Mouse (Mus musculus): ENCODE measurements at regions not wholly inside any gene's neighbourhood (a gene's known extent, or its start where the extent isn't known, plus 50 kb on each side); places are given as distances from the start of the nearest gene placed in this dataset.

- WGBS = 74% methylated on average over 4 of the region's 4 CpGs
- Histone ChIP-seq H3K27ac (ENCODE audit: insufficient read depth, low read depth, low read length) (no peak overlapping the region), H3K4me3 (ENCODE audit: low read depth, low read length) (no peak overlapping the region), H3K4me1 (ENCODE audit: control insufficient read depth, insufficient read depth, insufficient read length, low read length) (no peaks in the 10 kb centered on the region), H3K36me3 (ENCODE audit: control insufficient read depth, insufficient read depth, low read length) (no peaks in the 10 kb centered on the region), H3K27me3 (ENCODE audit: control insufficient read depth, insufficient read depth, low read length) (no peaks in the 10 kb centered on the region)
- no peak for TF ChIP-seq POLR2A (IDR thresholded peaks at IDR 0.05; ENCODE audit: low read depth, low read length)
- no peak for TF ChIP-seq CTCF (IDR thresholded peaks at IDR 0.05; ENCODE audit: extremely low read depth, insufficient read length, insufficient replicate concordance, low read depth, low read length)
These were observed 302.1 kb downstream of the Galc start for GRCm38 (mm10) chr12:97957201-97957600.

- WGBS = 60% methylated on average over 3 of the region's 3 CpGs
- Histone ChIP-seq H3K4me1 (ENCODE audit: control insufficient read depth, insufficient read depth, insufficient read length, low read length) (no peaks in the 10 kb centered on the region), H3K36me3 (ENCODE audit: control insufficient read depth, insufficient read depth, low read length) (no peaks in the 10 kb centered on the region), H3K27ac (ENCODE audit: insufficient read depth, low read depth, low read length) (no peak overlapping the region), H3K27me3 (ENCODE audit: control insufficient read depth, insufficient read depth, low read length) (no peaks in the 10 kb centered on the region), H3K4me3 (ENCODE audit: low read depth, low read length) (no peak overlapping the region)
- no peak for TF ChIP-seq POLR2A (IDR thresholded peaks at IDR 0.05; ENCODE audit: low read depth, low read length)
- no peak for TF ChIP-seq CTCF (IDR thresholded peaks at IDR 0.05; ENCODE audit: extremely low read depth, insufficient read length, insufficient replicate concordance, low read depth, low read length)
These were observed 305.9 kb downstream of the Galc start for GRCm38 (mm10) chr12:97953336-97953735.

GRCm38 (mm10) chr12:97952204-97952603 lies 307.1 kb downstream of the Galc start:
- WGBS = 68% methylated on average over 8 of the region's 8 CpGs
- H3K4me1 ChIP-seq (ENCODE audit: control insufficient read depth, insufficient read depth, insufficient read length, low read length) = no peaks in the 10 kb centered on the region
- H3K4me3 ChIP-seq (ENCODE audit: low read depth, low read length) = no peak overlapping the region
- no peaks in the 10 kb centered on the region for H3K36me3 ChIP-seq (ENCODE audit: control insufficient read depth, insufficient read depth, low read length)
- H3K27ac ChIP-seq (ENCODE audit: insufficient read depth, low read depth, low read length) = no peak overlapping the region
- no peaks in the 10 kb centered on the region for H3K27me3 ChIP-seq (ENCODE audit: control insufficient read depth, insufficient read depth, low read length)
- no peak for TF ChIP-seq POLR2A (IDR thresholded peaks at IDR 0.05; ENCODE audit: low read depth, low read length)

- WGBS = 81% methylated on average over 3 of the region's 3 CpGs
- Histone ChIP-seq H3K27me3 (ENCODE audit: control insufficient read depth, insufficient read depth, low read length) (no peaks in the 10 kb centered on the region), H3K4me1 (ENCODE audit: control insufficient read depth, insufficient read depth, insufficient read length, low read length) (no peaks in the 10 kb centered on the region), H3K27ac (ENCODE audit: insufficient read depth, low read depth, low read length) (no peak overlapping the region), H3K36me3 (ENCODE audit: control insufficient read depth, insufficient read depth, low read length) (no peaks in the 10 kb centered on the region), H3K4me3 (ENCODE audit: low read depth, low read length) (no peak overlapping the region)
- TF ChIP-seq POLR2A (IDR thresholded peaks at IDR 0.05; ENCODE audit: low read depth, low read length) (no peak), CTCF (IDR thresholded peaks at IDR 0.05; ENCODE audit: extremely low read depth, insufficient read length, insufficient replicate concordance, low read depth, low read length) (no peak)
These were observed 309.2 kb downstream of the Galc start for GRCm38 (mm10) chr12:97950072-97950471.

- Histone ChIP-seq H3K4me3 (ENCODE audit: low read depth, low read length) (no peak overlapping the region), H3K36me3 (ENCODE audit: control insufficient read depth, insufficient read depth, low read length) (no peaks in the 10 kb centered on the region), H3K27ac (ENCODE audit: insufficient read depth, low read depth, low read length) (no peak overlapping the region), H3K4me1 (ENCODE audit: control insufficient read depth, insufficient read depth, insufficient read length, low read length) (no peaks in the 10 kb centered on the region), H3K27me3 (ENCODE audit: control insufficient read depth, insufficient read depth, low read length) (no peaks in the 10 kb centered on the region)
- TF ChIP-seq CTCF (IDR thresholded peaks at IDR 0.05; ENCODE audit: extremely low read depth, insufficient read length, insufficient replicate concordance, low read depth, low read length) = no peak
- no peak for TF ChIP-seq POLR2A (IDR thresholded peaks at IDR 0.05; ENCODE audit: low read depth, low read length)
- 67% methylated on average over 8 of the region's 8 CpGs for WGBS
These were observed 311.8 kb downstream of the Galc start for GRCm38 (mm10) chr12:97947421-97947820.

- Histone ChIP-seq H3K4me3 (ENCODE audit: low read depth, low read length) (no peak overlapping the region), H3K27ac (ENCODE audit: insufficient read depth, low read depth, low read length) (no peak overlapping the region), H3K4me1 (ENCODE audit: control insufficient read depth, insufficient read depth, insufficient read length, low read length) (no peaks in the 10 kb centered on the region), H3K36me3 (ENCODE audit: control insufficient read depth, insufficient read depth, low read length) (no peaks in the 10 kb centered on the region), H3K27me3 (ENCODE audit: control insufficient read depth, insufficient read depth, low read length) (no peaks in the 10 kb centered on the region)
- TF ChIP-seq POLR2A (IDR thresholded peaks at IDR 0.05; ENCODE audit: low read depth, low read length) (no peak), CTCF (IDR thresholded peaks at IDR 0.05; ENCODE audit: extremely low read depth, insufficient read length, insufficient replicate concordance, low read depth, low read length) (no peak)
- 73% methylated on average over 5 of the region's 5 CpGs for WGBS
These were observed 320.9 kb downstream of the Galc start for GRCm38 (mm10) chr12:97938361-97938760.

- H3K36me3 ChIP-seq (ENCODE audit: control insufficient read depth, insufficient read depth, low read length) = no peaks in the 10 kb centered on the region
- TF ChIP-seq CTCF (IDR thresholded peaks at IDR 0.05; ENCODE audit: extremely low read depth, insufficient read length, insufficient replicate concordance, low read depth, low read length) (no peak), POLR2A (IDR thresholded peaks at IDR 0.05; ENCODE audit: low read depth, low read length) (no peak)
- no peaks in the 10 kb centered on the region for H3K4me1 ChIP-seq (ENCODE audit: control insufficient read depth, insufficient read depth, insufficient read length, low read length)
- H3K4me3 ChIP-seq (ENCODE audit: low read depth, low read length) = no peak overlapping the region
- H3K27me3 ChIP-seq (ENCODE audit: control insufficient read depth, insufficient read depth, low read length) = no peaks in the 10 kb centered on the region
- H3K27ac ChIP-seq (ENCODE audit: insufficient read depth, low read depth, low read length) = no peak overlapping the region
- WGBS = 48% methylated on average over 5 of the region's 5 CpGs
These were observed 329.4 kb downstream of the Galc start for GRCm38 (mm10) chr12:97929877-97930276.

- H3K27ac ChIP-seq (ENCODE audit: insufficient read depth, low read depth, low read length) = no peak overlapping the region
- WGBS = 75% methylated on average over 1 of the region's 1 CpGs
- TF ChIP-seq CTCF (IDR thresholded peaks at IDR 0.05; ENCODE audit: extremely low read depth, insufficient read length, insufficient replicate concordance, low read depth, low read length) (no peak), POLR2A (IDR thresholded peaks at IDR 0.05; ENCODE audit: low read depth, low read length) (no peak)
- no peaks in the 10 kb centered on the region for H3K4me1 ChIP-seq (ENCODE audit: control insufficient read depth, insufficient read depth, insufficient read length, low read length)
- H3K4me3 ChIP-seq (ENCODE audit: low read depth, low read length) = no peak overlapping the region
- H3K36me3 ChIP-seq (ENCODE audit: control insufficient read depth, insufficient read depth, low read length) = no peaks in the 10 kb centered on the region
- no peaks in the 10 kb centered on the region for H3K27me3 ChIP-seq (ENCODE audit: control insufficient read depth, insufficient read depth, low read length)
These were observed 332.2 kb downstream of the Galc start for GRCm38 (mm10) chr12:97927036-97927435.
